Comparison of ENCODE assay signal across 28 mouse cellular contexts in genomic region chr2:28852594-28852993, GRCm38 (mm10).
"Had no signal": no experiment of that assay in that cellular context is flagged by ENCODE, and none has a peak within 500 bp of the region (broad histone marks: within the 10 kb centered on the region; RNA-seq: fewer than 3 reads in every experiment).

No protein-coding gene starts in this region.

- ATAC-seq: forebrain, embryonic 13.5 days; forebrain, embryonic 14.5 days; forebrain, embryonic 15.5 days; forebrain, embryonic 16.5 days; forebrain, postnatal 0 days had no signal

- H3K9me3 ChIP-seq: embryonic facial prominence, embryonic 10.5 days; embryonic facial prominence, embryonic 12.5 days; embryonic facial prominence, embryonic 13.5 days; embryonic facial prominence, embryonic 15.5 days; forebrain, embryonic 10.5 days; forebrain, embryonic 12.5 days; forebrain, embryonic 13.5 days; forebrain, embryonic 15.5 days had no signal

- H3K27ac ChIP-seq: embryonic facial prominence, embryonic 10.5 days; embryonic facial prominence, embryonic 12.5 days; embryonic facial prominence, embryonic 13.5 days; embryonic facial prominence, embryonic 15.5 days; forebrain, embryonic 10.5 days; forebrain, embryonic 12.5 days; forebrain, embryonic 13.5 days; forebrain, embryonic 15.5 days; gastrocnemius, adult 2 months had no signal

- H3K4me3 ChIP-seq: embryonic facial prominence, embryonic 10.5 days; embryonic facial prominence, embryonic 12.5 days; embryonic facial prominence, embryonic 13.5 days; embryonic facial prominence, embryonic 15.5 days; erythroblast, embryonic 14.5 days; forebrain, embryonic 10.5 days; forebrain, embryonic 12.5 days; forebrain, embryonic 13.5 days; forebrain, embryonic 15.5 days; gastrocnemius, adult 2 months had no signal

- H3K4me2 ChIP-seq: embryonic facial prominence, embryonic 12.5 days; embryonic facial prominence, embryonic 13.5 days; embryonic facial prominence, embryonic 15.5 days; forebrain, embryonic 12.5 days; forebrain, embryonic 13.5 days; forebrain, embryonic 15.5 days had no signal

- H3K4me1 ChIP-seq: embryonic facial prominence, embryonic 10.5 days; embryonic facial prominence, embryonic 12.5 days; embryonic facial prominence, embryonic 13.5 days; embryonic facial prominence, embryonic 15.5 days; forebrain, embryonic 10.5 days; forebrain, embryonic 12.5 days; forebrain, embryonic 13.5 days; forebrain, embryonic 15.5 days had no signal

- DNase-seq: cerebellum, adult 18-20 months; cerebellum, adult 2 months; cerebellum, adult 8-10 months; cerebellum, adult 9-10 months; cerebellum, adult 9-11 months; cerebellum, postnatal 10 days; cerebellum, postnatal 14 days; cerebellum, postnatal 25 days; cerebellum, postnatal 36 days; embryo, embryonic 11 days; forebrain, postnatal 0 days; gastrocnemius, adult 2 months; gastrocnemius, postnatal 10 days; gastrocnemius, postnatal 14 days; gastrocnemius, postnatal 25 days; gastrocnemius, postnatal 36 days; heart, adult 11 months had no signal

- H3K9ac ChIP-seq: embryonic facial prominence, embryonic 12.5 days; embryonic facial prominence, embryonic 13.5 days; embryonic facial prominence, embryonic 15.5 days; forebrain, embryonic 12.5 days; forebrain, embryonic 13.5 days; forebrain, embryonic 15.5 days; forebrain, postnatal 0 days had no signal

- H3K27me3 ChIP-seq: embryonic facial prominence, embryonic 12.5 days; embryonic facial prominence, embryonic 13.5 days; embryonic facial prominence, embryonic 15.5 days; forebrain, embryonic 12.5 days; forebrain, embryonic 13.5 days; forebrain, embryonic 15.5 days had no signal
